Mouse (Mus musculus) limb, embryonic 14.5 days (tissue): ENCODE results near the gene Vmn1r239-ps. TPM values are rescaled to one million over a fixed set of nuclear protein-coding genes. Genes with fewer than 3 reads are reported as not detected.
"Not testable (repeated sequence)": the region's sequence is repeated elsewhere in the genome, so short reads cannot be mapped to it uniquely, and the experiment has no call there.

ENCODE experiments used
- ATAC-seq: fragments of 200-750 bp; cut with Nextera tagmentation; 2 replicates; pipeline ENCODE4 v1.8.0; 2017; ENCODE audit warnings: low read depth, moderate number of reproducible peaks, moderate TSS enrichment; ENCODE audit not compliant: low FRiP score
- DNase-seq: peaks from one replicate; pipeline ENCODE4 v3.0.0-alpha.2; 2015; ENCODE audit warnings: low spot score
- H3K27ac ChIP-seq: fragments of 300-500 bp; sonication (generic); replicated peaks from 2 replicates; pipeline ENCODE4 v1.5.1; 2014; ENCODE audit warnings: low read depth, mild to moderate bottlenecking, low read length, moderate library complexity, mixed read lengths
- H3K27me3 ChIP-seq: fragments of 300-500 bp; sonication (generic); 2 replicates; pipeline ENCODE4 v1.6.1; 2014; ENCODE audit warnings: low read length, mixed read lengths; ENCODE audit not compliant: control insufficient read depth, insufficient read depth
- H3K36me3 ChIP-seq: fragments of 300-500 bp; sonication (generic); 2 replicates; pipeline ENCODE4 v1.6.1; 2014; ENCODE audit warnings: mild to moderate bottlenecking, low read length, moderate library complexity, mixed read lengths; ENCODE audit not compliant: control insufficient read depth, insufficient read depth
- H3K4me1 ChIP-seq: fragments of 300-500 bp; sonication (generic); 2 replicates; pipeline ENCODE4 v1.6.1; 2014; ENCODE audit warnings: antibody characterized with exemption, low read length, mixed read lengths; ENCODE audit not compliant: control insufficient read depth, insufficient read depth
- H3K4me2 ChIP-seq: fragments of 300-500 bp; sonication (generic); replicated peaks from 2 replicates; pipeline ENCODE4 v1.6.1; 2014; ENCODE audit warnings: low read depth, mild to moderate bottlenecking, low read length, moderate library complexity; ENCODE audit not compliant: severe bottlenecking
- H3K4me3 ChIP-seq: fragments of 300-500 bp; sonication (generic); replicated peaks from 2 replicates; pipeline ENCODE4 v1.5.1; 2014; ENCODE audit warnings: low read length
- H3K9ac ChIP-seq: fragments of 300-500 bp; sonication (generic); 2 replicates; pipeline ENCODE4 v1.6.1; 2014; ENCODE audit warnings: mild to moderate bottlenecking, low read depth, low read length, moderate library complexity; ENCODE audit not compliant: severe bottlenecking
- H3K9me3 ChIP-seq: fragments of 300-500 bp; sonication (generic); 2 replicates; pipeline ENCODE4 v1.6.1; 2016; ENCODE audit warnings: low read length; ENCODE audit not compliant: control insufficient read depth
- POLR2A ChIP-seq: fragments of 200-500 bp; IDR thresholded peaks from 2 replicates; pipeline ENCODE4 v1.8.0; 2012; ENCODE audit warnings: inconsistent platforms, mild to moderate bottlenecking, moderate library complexity, borderline replicate concordance; ENCODE audit not compliant: insufficient read depth, insufficient read length; ENCODE audit errors: extremely low read depth
- WGBS: fragments of 180-500 bp; shearing (Covaris S2); extraction: QIAGEN DNeasy Blood & Tissue Kit; methylation state at CpG from one replicate; pipeline ENCODE4 v1.1.7; 2014; 5-methylcytosine and 5-hydroxymethylcytosine counted together
- polyA plus RNA-seq, 2 experiments: library from polyadenylated mRNA; depleted of rRNA in 1 of 2; stranded (reverse) in 1 of 2; unstranded in 1 of 2; fragments of >200 nt; fragmentation: Nextera tagmentation in 1 of 2; extraction: Ambion mirVana in 1 of 2; gene quantifications; 2 replicates each; pipeline versions ENCODE4 v1.2.1 to v1.2.3; 2012 to 2014

The Vmn1r239-ps gene
- polyA plus RNA-seq (2012; rRNA removed) = not detected in 2 replicates
- not detected in 2 replicates for polyA plus RNA-seq (2014; fragmentation: Nextera tagmentation; extraction: Ambion mirVana)

GRCm38 (mm10) chrX:147453610-147454009, at the start of gene Vmn1r239-ps:
Vmn1r239-ps (minus strand) TSS chrX:147453710.
- DNase-seq = not testable (repeated sequence)

DNA sequence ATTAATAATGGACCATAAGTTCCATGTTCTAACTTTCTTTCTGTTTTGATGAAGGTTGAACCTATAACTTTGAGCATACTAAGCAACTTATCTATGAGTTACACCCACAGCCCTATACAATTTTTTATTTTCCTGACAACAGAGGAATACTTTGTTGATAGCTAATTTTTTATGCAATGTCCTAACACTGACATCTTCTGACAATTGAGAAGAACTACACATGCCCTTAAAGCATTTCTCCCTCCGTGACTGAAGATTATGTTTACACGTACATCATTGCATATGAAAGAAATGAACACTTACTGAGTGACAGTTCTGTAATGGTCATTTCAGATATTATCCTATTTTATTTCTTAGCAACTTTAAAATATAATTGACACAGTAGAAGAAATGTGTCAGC, 36.0 kb upstream of the Vmn1r239-ps start:
- DNase-seq = no peak
- no peak for ATAC-seq
- no peak overlapping the region for H3K27ac ChIP-seq
- no peaks in the 10 kb centered on the region for H3K4me1 ChIP-seq
- no peak overlapping the region for H3K4me3 ChIP-seq
- H3K9ac ChIP-seq = no peak overlapping the region
- no peak for TF ChIP-seq POLR2A
- H3K4me2 ChIP-seq = no peak overlapping the region
- no peaks in the 10 kb centered on the region for H3K27me3 ChIP-seq
- no peaks in the 10 kb centered on the region for H3K9me3 ChIP-seq
- 72% methylated on average over 2 of the region's 2 CpGs for WGBS
- H3K36me3 ChIP-seq = no peaks in the 10 kb centered on the region

More at GRCm38 (mm10) chrX:147453610-147454009, at the start of gene Vmn1r239-ps:
- H3K9me3 ChIP-seq, H3K4me3 ChIP-seq, H3K9ac ChIP-seq, H3K27ac ChIP-seq, ATAC-seq, H3K36me3 ChIP-seq, H3K4me1 ChIP-seq, H3K4me2 ChIP-seq, H3K27me3 ChIP-seq: not testable (repeated sequence)
- 72% methylated on average over 1 of the region's 1 CpGs for WGBS

DNA sequence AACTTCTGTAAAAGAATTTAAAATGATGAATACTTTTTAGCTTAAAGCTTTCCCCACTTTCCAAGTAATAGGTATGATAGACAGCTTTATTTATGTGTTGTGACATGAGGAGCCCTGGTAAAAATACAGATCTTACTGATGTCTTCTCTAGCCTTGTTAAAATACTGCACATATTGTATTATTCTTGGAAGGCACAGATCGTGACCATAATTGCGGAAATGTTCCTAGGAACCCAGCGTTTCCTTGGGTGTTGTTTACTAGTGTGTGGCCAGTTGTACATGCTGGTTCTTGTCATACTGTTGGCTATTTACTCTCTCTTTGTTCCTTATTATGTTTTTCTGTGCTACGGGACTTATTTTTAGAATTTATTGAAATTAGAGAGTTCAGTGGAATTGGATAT, 10.1 kb downstream of the Vmn1r239-ps start:
- WGBS = 84% methylated on average over 4 of the region's 4 CpGs
- DNase-seq (no peak), ATAC-seq (no peak)
- Histone ChIP-seq H3K9ac (no peak overlapping the region), H3K36me3 (no peaks in the 10 kb centered on the region), H3K9me3 (no peaks in the 10 kb centered on the region), H3K4me3 (no peak overlapping the region), H3K4me2 (no peak overlapping the region), H3K27me3 (no peaks in the 10 kb centered on the region), H3K27ac (no peak overlapping the region), H3K4me1 (no peaks in the 10 kb centered on the region)
- TF ChIP-seq POLR2A = no peak

DNA sequence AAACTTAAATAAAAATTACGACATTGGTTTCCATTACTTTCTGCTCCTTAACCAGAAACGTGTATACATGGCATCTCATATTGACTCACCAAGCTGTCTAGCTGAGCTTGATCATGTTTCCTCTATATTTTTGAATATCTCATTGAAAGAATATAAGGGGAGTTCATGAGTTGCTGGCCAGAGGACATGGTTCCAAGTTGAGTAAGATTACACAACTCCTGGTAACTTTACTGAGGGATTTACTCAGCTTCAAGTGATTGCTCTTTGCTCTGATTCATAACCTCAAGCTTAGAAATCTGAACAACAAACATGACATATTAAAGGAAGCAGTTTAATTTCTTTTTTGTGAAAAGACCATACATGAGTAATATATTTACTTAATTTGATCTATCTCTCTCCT, 18.1 kb downstream of the Vmn1r239-ps start:
- H3K36me3 ChIP-seq = no peaks in the 10 kb centered on the region

GRCm38 (mm10) chrX:147429753-147430152, 23.8 kb downstream of the Vmn1r239-ps start:
- Histone ChIP-seq H3K4me1 (no peaks in the 10 kb centered on the region), H3K36me3 (no peaks in the 10 kb centered on the region), H3K4me2 (no peak overlapping the region), H3K4me3 (no peak overlapping the region), H3K9ac (no peak overlapping the region), H3K27ac (no peak overlapping the region), H3K9me3 (no peaks in the 10 kb centered on the region), H3K27me3 (no peaks in the 10 kb centered on the region)
- ATAC-seq (peak; percentile 80), DNase-seq (peak; percentile 77)
- WGBS = 46% methylated on average over 1 of the region's 1 CpGs
- TF ChIP-seq POLR2A = no peak

More for the DNA sequence above, 18.1 kb downstream of the Vmn1r239-ps start:
- ATAC-seq (no peak), DNase-seq (no peak)
- Histone ChIP-seq H3K4me3 (no peak overlapping the region), H3K4me1 (no peaks in the 10 kb centered on the region), H3K4me2 (no peak overlapping the region), H3K27me3 (no peaks in the 10 kb centered on the region), H3K9ac (no peak overlapping the region), H3K9me3 (no peaks in the 10 kb centered on the region), H3K27ac (no peak overlapping the region)
- WGBS = 75% methylated on average over 2 of the region's 2 CpGs
- no peak for TF ChIP-seq POLR2A

DNA sequence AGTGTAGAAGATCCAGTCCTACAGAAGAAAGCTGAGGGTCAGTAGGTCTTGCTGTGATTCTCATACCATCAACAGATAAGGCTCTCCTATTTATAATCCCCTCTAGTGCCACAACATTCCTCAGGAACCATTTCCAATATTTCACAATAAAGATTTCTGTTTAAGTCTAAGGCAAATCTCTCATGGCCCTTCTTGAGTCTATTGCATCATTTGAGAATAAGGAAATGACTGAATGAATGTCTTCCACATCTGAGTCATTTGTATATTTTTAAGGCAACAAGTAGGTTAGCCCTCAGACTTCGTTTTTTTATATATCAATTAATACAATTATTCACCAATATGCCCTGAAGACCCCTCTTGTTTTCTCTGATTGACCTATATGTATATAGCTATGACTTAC, 24.4 kb downstream of the Vmn1r239-ps start, which contains the start of gene Il13ra2:
Gene Il13ra2 (minus strand): TSS at position 64 of the 400 bp plus-strand sequence.
- no peak for TF ChIP-seq POLR2A
- H3K36me3 ChIP-seq = no peaks in the 10 kb centered on the region
- WGBS = 44% methylated on average over 1 of the region's 1 CpGs
- H3K27me3 ChIP-seq = no peaks in the 10 kb centered on the region
- no peaks in the 10 kb centered on the region for H3K9me3 ChIP-seq
- no peaks in the 10 kb centered on the region for H3K4me1 ChIP-seq
- ATAC-seq (no peak), DNase-seq (no peak)
- no peak within 1 kb of the TSS for H3K4me2 ChIP-seq
- H3K4me3 ChIP-seq = no peak within 1 kb of the TSS
- H3K9ac ChIP-seq = no peak within 1 kb of the TSS
- no peak within 1 kb of the TSS for H3K27ac ChIP-seq

Other genes starting within 250 kb of the Vmn1r239-ps start
- 0.05 and 0.19 TPM in 2 replicates for gene Il13ra2, start 24.5 kb downstream of the Vmn1r239-ps start, polyA plus RNA-seq (2012; rRNA removed)
- gene Il13ra2, start 24.5 kb downstream of the Vmn1r239-ps start, polyA plus RNA-seq (2014; fragmentation: Nextera tagmentation; extraction: Ambion mirVana) = 0.12 TPM in 1 of 2 replicates, not detected in the other
- gene Lrch2, start 100.4 kb upstream of the Vmn1r239-ps start, polyA plus RNA-seq (2012; rRNA removed) = 13.3 and 15.8 TPM in 2 replicates
- 9.6 and 11.0 TPM in 2 replicates for gene Lrch2, start 100.4 kb upstream of the Vmn1r239-ps start, polyA plus RNA-seq (2014; fragmentation: Nextera tagmentation; extraction: Ambion mirVana)